Mouse (Mus musculus): ENCODE measurements around the gene Ccer1. TPM values are rescaled to one million over a fixed set of nuclear protein-coding genes. Genes with fewer than 3 reads are reported as not detected.

Ccer1 gene
- polyA plus RNA-seq (2012; fragmentation: generic; extraction: Trizol): not detected
- long read RNA-seq, experiment 1: 0 reads
- long read RNA-seq, experiment 2: 0 reads

DNA sequence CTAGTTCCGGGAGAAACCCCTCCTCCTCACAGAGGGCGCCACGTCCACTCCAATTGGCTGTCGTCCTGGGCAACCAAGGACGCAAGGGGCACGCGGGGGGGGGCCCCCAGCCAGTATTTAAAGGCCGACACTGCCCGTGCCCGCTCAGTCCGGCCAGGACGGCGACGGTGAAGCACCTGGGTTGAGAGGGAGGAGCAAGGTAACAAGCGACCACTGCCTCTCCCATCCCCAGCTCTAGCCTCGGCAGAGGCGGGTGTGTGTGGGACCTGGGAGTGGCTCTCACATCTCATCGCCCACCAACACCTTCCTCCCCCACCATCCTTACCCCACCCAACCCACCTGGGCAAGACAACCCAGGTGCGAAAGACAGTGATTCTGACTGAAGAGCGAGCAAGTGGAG is at the start of gene Ccer1:
Gene Ccer1 (plus strand): TSS at position 147 of the 400 bp plus-strand sequence.
- H3ac ChIP-seq (ENCODE audit: control insufficient read depth, insufficient read length, low read depth): no peak within 1 kb of the TSS
- H3K27me3 ChIP-seq (ENCODE audit: control insufficient read depth, insufficient read depth, insufficient read length): no peaks in the 10 kb centered on the region

DNA sequence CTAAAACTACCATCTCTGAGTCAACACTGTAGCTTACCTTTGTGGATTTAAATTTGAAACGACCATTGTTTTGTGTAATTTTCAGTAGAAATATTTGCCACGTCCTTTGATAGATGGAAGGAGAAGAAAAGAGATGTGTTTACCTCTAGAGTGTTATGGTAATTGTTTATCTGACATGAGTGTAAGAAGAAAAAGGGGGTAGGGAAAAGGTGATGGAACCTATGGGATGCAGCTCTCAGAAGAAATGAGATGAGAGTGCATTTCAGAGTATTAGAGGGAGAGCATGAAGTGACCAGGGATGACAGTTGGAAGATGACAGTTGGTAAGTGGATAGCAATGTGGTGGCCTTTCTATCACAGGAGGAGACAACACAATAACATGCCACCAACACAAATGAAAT is 49.1 kb upstream of the Ccer1 start, which contains the start of gene Epyc:
Gene Epyc (plus strand): TSS at position 301 of the 400 bp plus-strand sequence.
- Histone ChIP-seq H3ac (ENCODE audit: control insufficient read depth, insufficient read length, low read depth) (no peak within 1 kb of the TSS), H3K4me3 (ENCODE audit: insufficient read depth, poor library complexity, severe bottlenecking) (no peak within 1 kb of the TSS), H3K79me2 (ENCODE audit: control insufficient read depth, insufficient read depth) (no peaks in the 10 kb centered on the region), H3K36me3 (ENCODE audit: control insufficient read depth, insufficient read depth) (no peaks in the 10 kb centered on the region), H3K27me3 (ENCODE audit: control insufficient read depth, insufficient read depth, insufficient read length) (no peaks in the 10 kb centered on the region), H3K79me3 (ENCODE audit: low read depth) (no peaks in the 10 kb centered on the region)
- TF ChIP-seq CTCF (IDR thresholded peaks at IDR 0.05; ENCODE audit: control insufficient read depth, insufficient read depth, insufficient read length): no peak
- TF ChIP-seq FOSL1 (IDR thresholded peaks at IDR 0.05; ENCODE audit: insufficient read depth, low read length, poor library complexity, severe bottlenecking): no peak
- no peak for TF ChIP-seq CEBPB (IDR thresholded peaks at IDR 0.05; ENCODE audit: low read depth)
- no peak for TF ChIP-seq MAX (IDR thresholded peaks at IDR 0.05)
- TF ChIP-seq MYOD1 (IDR thresholded peaks at IDR 0.05; ENCODE audit: control insufficient read depth, insufficient read length, low read depth): no peak
- TF ChIP-seq MYOG (IDR thresholded peaks at IDR 0.05; ENCODE audit: control insufficient read depth, extremely low read depth, insufficient read length): no peak
- TF ChIP-seq USF1 (IDR thresholded peaks at IDR 0.05; ENCODE audit: low read depth): no peak

More for the DNA sequence above, at the start of gene Ccer1:
- Histone ChIP-seq H3K79me2 (ENCODE audit: control insufficient read depth, insufficient read depth) (no peaks in the 10 kb centered on the region), H3K4me3 (ENCODE audit: insufficient read depth, poor library complexity, severe bottlenecking) (no peak within 1 kb of the TSS), H3K36me3 (ENCODE audit: control insufficient read depth, insufficient read depth) (no peaks in the 10 kb centered on the region), H3K79me3 (ENCODE audit: low read depth) (no peaks in the 10 kb centered on the region)
- no peak for TF ChIP-seq CTCF (IDR thresholded peaks at IDR 0.05; ENCODE audit: control insufficient read depth, insufficient read depth, insufficient read length)
- TF ChIP-seq USF1 (IDR thresholded peaks at IDR 0.05; ENCODE audit: low read depth): no peak
- no peak for TF ChIP-seq CEBPB (IDR thresholded peaks at IDR 0.05; ENCODE audit: low read depth)
- TF ChIP-seq MAX (IDR thresholded peaks at IDR 0.05): no peak
- TF ChIP-seq MYOG (IDR thresholded peaks at IDR 0.05; ENCODE audit: control insufficient read depth, extremely low read depth, insufficient read length): no peak
- TF ChIP-seq FOSL1 (IDR thresholded peaks at IDR 0.05; ENCODE audit: insufficient read depth, low read length, poor library complexity, severe bottlenecking): no peak
- no peak for TF ChIP-seq MYOD1 (IDR thresholded peaks at IDR 0.05; ENCODE audit: control insufficient read depth, insufficient read length, low read depth)

DNA sequence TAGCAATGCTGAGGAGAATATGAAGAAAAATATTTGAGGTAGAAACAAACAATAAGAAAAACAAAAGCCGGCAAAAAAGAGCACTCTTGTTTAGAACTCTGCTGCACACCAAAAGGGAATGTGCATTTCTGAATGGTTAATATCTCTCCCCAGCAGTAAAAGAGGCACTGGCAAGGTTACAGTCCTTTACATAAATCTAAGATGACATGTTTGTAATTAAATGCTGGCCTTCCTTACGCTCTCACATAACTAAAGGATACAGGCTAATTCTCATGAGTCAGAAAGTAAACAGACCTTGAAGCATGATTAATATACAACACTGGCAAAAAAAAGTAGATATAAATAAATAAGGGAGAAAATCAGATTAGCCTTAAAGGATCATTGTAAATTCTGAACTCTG is 42.5 kb upstream of the Ccer1 start:
- H3K27me3 ChIP-seq (ENCODE audit: control insufficient read depth, insufficient read depth, insufficient read length): no peaks in the 10 kb centered on the region
- no peaks in the 10 kb centered on the region for H3K36me3 ChIP-seq (ENCODE audit: control insufficient read depth, insufficient read depth)
- H3K79me2 ChIP-seq (ENCODE audit: control insufficient read depth, insufficient read depth): no peaks in the 10 kb centered on the region
- no peak overlapping the region for H3ac ChIP-seq (ENCODE audit: control insufficient read depth, insufficient read length, low read depth)
- TF ChIP-seq CTCF (IDR thresholded peaks at IDR 0.05; ENCODE audit: control insufficient read depth, insufficient read depth, insufficient read length) (no peak), FOSL1 (IDR thresholded peaks at IDR 0.05; ENCODE audit: insufficient read depth, low read length, poor library complexity, severe bottlenecking) (no peak), MYOD1 (IDR thresholded peaks at IDR 0.05; ENCODE audit: control insufficient read depth, insufficient read length, low read depth) (no peak), USF1 (IDR thresholded peaks at IDR 0.05; ENCODE audit: low read depth) (no peak), MAX (IDR thresholded peaks at IDR 0.05) (no peak), CEBPB (IDR thresholded peaks at IDR 0.05; ENCODE audit: low read depth) (no peak), MYOG (IDR thresholded peaks at IDR 0.05; ENCODE audit: control insufficient read depth, extremely low read depth, insufficient read length) (no peak)
- H3K4me3 ChIP-seq (ENCODE audit: insufficient read depth, poor library complexity, severe bottlenecking): no peak overlapping the region
- no peaks in the 10 kb centered on the region for H3K79me3 ChIP-seq (ENCODE audit: low read depth)

DNA sequence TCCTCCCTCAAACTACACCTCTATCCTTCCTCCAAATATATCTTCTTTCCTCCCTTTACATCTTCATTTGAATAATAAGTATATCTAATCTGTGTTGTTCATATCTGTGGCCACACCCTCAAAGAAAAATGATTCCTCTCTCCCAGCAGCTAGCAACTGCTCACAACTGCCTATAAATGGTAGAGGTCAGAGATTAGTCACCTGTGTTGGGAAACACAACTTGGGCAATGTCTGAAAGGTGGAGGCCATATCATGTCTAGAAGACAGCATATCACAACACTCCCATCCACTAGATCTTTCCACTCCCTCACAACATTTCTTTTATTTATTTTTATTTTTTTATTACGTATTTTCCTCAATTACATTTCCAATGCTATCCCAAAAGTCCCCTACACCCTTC is 33.4 kb upstream of the Ccer1 start:
- Histone ChIP-seq H3K36me3 (ENCODE audit: control insufficient read depth, insufficient read depth) (no peaks in the 10 kb centered on the region), H3K4me3 (ENCODE audit: insufficient read depth, poor library complexity, severe bottlenecking) (no peak overlapping the region), H3K79me2 (ENCODE audit: control insufficient read depth, insufficient read depth) (no peaks in the 10 kb centered on the region), H3ac (ENCODE audit: control insufficient read depth, insufficient read length, low read depth) (no peak overlapping the region), H3K79me3 (ENCODE audit: low read depth) (no peaks in the 10 kb centered on the region), H3K27me3 (ENCODE audit: control insufficient read depth, insufficient read depth, insufficient read length) (no peaks in the 10 kb centered on the region)
- TF ChIP-seq MAX (IDR thresholded peaks at IDR 0.05): no peak
- no peak for TF ChIP-seq MYOD1 (IDR thresholded peaks at IDR 0.05; ENCODE audit: control insufficient read depth, insufficient read length, low read depth)
- TF ChIP-seq FOSL1 (IDR thresholded peaks at IDR 0.05; ENCODE audit: insufficient read depth, low read length, poor library complexity, severe bottlenecking): no peak
- TF ChIP-seq USF1 (IDR thresholded peaks at IDR 0.05; ENCODE audit: low read depth): no peak
- no peak for TF ChIP-seq CEBPB (IDR thresholded peaks at IDR 0.05; ENCODE audit: low read depth)
- TF ChIP-seq CTCF (IDR thresholded peaks at IDR 0.05; ENCODE audit: control insufficient read depth, insufficient read depth, insufficient read length): no peak
- no peak for TF ChIP-seq MYOG (IDR thresholded peaks at IDR 0.05; ENCODE audit: control insufficient read depth, extremely low read depth, insufficient read length)

DNA sequence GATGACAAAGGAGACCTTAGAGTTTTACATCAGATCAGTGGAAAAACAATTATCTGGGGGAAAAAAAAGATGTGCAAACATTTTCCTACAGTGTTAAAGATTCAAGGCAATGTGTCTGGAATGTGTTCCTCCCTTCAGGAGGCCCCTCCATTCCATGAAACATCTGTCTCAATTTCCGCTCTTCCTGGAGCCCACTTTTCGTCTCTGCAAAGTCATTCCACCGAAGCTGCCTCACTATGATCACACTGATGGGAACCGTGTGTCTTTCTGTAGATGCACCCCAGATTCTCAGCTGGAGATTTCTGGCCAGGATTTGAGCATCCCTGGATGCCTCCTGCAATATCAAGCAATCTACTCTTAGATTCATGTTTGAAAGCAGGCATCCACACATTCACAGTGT is 24.2 kb upstream of the Ccer1 start:
- Histone ChIP-seq H3K36me3 (ENCODE audit: control insufficient read depth, insufficient read depth) (no peaks in the 10 kb centered on the region), H3K79me2 (ENCODE audit: control insufficient read depth, insufficient read depth) (no peaks in the 10 kb centered on the region), H3K4me3 (ENCODE audit: insufficient read depth, poor library complexity, severe bottlenecking) (no peak overlapping the region), H3K27me3 (ENCODE audit: control insufficient read depth, insufficient read depth, insufficient read length) (no peaks in the 10 kb centered on the region), H3ac (ENCODE audit: control insufficient read depth, insufficient read length, low read depth) (no peak overlapping the region), H3K79me3 (ENCODE audit: low read depth) (no peaks in the 10 kb centered on the region)
- TF ChIP-seq CEBPB (IDR thresholded peaks at IDR 0.05; ENCODE audit: low read depth) (no peak), CTCF (IDR thresholded peaks at IDR 0.05; ENCODE audit: control insufficient read depth, insufficient read depth, insufficient read length) (no peak), USF1 (IDR thresholded peaks at IDR 0.05; ENCODE audit: low read depth) (no peak), MYOG (IDR thresholded peaks at IDR 0.05; ENCODE audit: control insufficient read depth, extremely low read depth, insufficient read length) (no peak), FOSL1 (IDR thresholded peaks at IDR 0.05; ENCODE audit: insufficient read depth, low read length, poor library complexity, severe bottlenecking) (no peak), MYOD1 (IDR thresholded peaks at IDR 0.05; ENCODE audit: control insufficient read depth, insufficient read length, low read depth) (no peak), MAX (IDR thresholded peaks at IDR 0.05) (no peak)

All from C2C12 (cell line).